Mouse (Mus musculus) hindbrain, embryonic 13.5 days (tissue): ENCODE data around the gene Tmem216. TPM values are rescaled to one million over a fixed set of nuclear protein-coding genes. Genes with fewer than 3 reads are reported as not detected.

Experiments used
- ATAC-seq: fragments of 200-750 bp; cut with Nextera tagmentation; 2 replicates; pipeline ENCODE4 v1.8.0; 2017; ENCODE audit warnings: moderate TSS enrichment; ENCODE audit not compliant: low FRiP score
- H3K27ac ChIP-seq: fragments of 300-500 bp; sonication (generic); 2 replicates; pipeline ENCODE4 v1.5.1; 2015; ENCODE audit warnings: inconsistent platforms, mild to moderate bottlenecking, moderate library complexity
- H3K27me3 ChIP-seq: fragments of 300-500 bp; sonication (generic); 2 replicates; pipeline ENCODE4 v1.6.1; 2015; ENCODE audit warnings: mild to moderate bottlenecking, inconsistent platforms
- H3K36me3 ChIP-seq: fragments of 300-500 bp; sonication (generic); 2 replicates; pipeline ENCODE4 v1.6.1; 2015; ENCODE audit warnings: mild to moderate bottlenecking, inconsistent platforms
- H3K4me1 ChIP-seq: fragments of 300-500 bp; sonication (generic); replicated peaks from 2 replicates; pipeline ENCODE4 v1.6.1; 2015; ENCODE audit warnings: inconsistent platforms
- H3K4me2 ChIP-seq: fragments of 300-500 bp; sonication (generic); 2 replicates; pipeline ENCODE4 v1.6.1; 2015; ENCODE audit warnings: inconsistent platforms, mild to moderate bottlenecking, moderate library complexity
- H3K4me3 ChIP-seq: fragments of 300-500 bp; sonication (generic); 2 replicates; pipeline ENCODE4 v1.5.1; 2015; ENCODE audit warnings: mild to moderate bottlenecking, inconsistent platforms
- H3K9ac ChIP-seq: fragments of 300-500 bp; sonication (generic); 2 replicates; pipeline ENCODE4 v1.6.1; 2015; ENCODE audit warnings: mild to moderate bottlenecking, inconsistent platforms
- H3K9me3 ChIP-seq: fragments of 300-500 bp; sonication (generic); 2 replicates; pipeline ENCODE4 v1.6.1; 2016; ENCODE audit warnings: inconsistent platforms
- WGBS: fragments of 180-500 bp; shearing (Covaris S2); methylation state at CpG from one replicate; pipeline ENCODE4 v1.1.7; 2015; 5-methylcytosine and 5-hydroxymethylcytosine counted together
- polyA plus RNA-seq: library from polyadenylated mRNA; unstranded; fragments of >200 nt; fragmentation: Nextera tagmentation; extraction: Ambion mirVana; gene quantifications from 2 replicates; pipeline ENCODE4 v1.2.1, GENCODE M21; 2015

Gene Tmem216
- polyA plus RNA-seq, 1 experiment from 2014 or later: 55.3 TPM

DNA sequence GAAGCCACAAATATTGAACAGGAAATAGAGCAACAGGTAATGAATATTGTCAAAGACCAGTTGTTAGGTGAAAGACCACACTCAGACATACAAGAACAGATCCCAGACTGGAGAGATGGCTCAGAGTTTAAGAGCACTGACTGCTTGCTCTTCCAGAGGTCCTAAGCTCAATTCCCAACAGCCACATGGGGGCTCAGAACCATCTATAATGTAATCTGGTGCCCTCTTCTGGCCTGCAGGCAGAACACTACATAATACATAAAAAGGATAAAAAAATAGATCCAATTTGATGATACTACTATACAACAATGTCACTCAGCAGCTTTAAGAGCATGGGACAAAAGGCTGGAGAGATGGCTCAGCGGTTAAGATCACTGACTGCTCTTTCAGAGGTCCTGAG lies 35.7 kb downstream of the Tmem216 start:
- no peak overlapping the region for H3K4me2 ChIP-seq
- H3K27me3 ChIP-seq: no peaks in the 10 kb centered on the region
- H3K27ac ChIP-seq: no peak overlapping the region
- H3K4me1 ChIP-seq: peaks cover 17% of the 10 kb centered on the region
- no peak overlapping the region for H3K4me3 ChIP-seq
- H3K9me3 ChIP-seq: no peaks in the 10 kb centered on the region
- peaks cover 20% of the 10 kb centered on the region for H3K36me3 ChIP-seq
- no peak for ATAC-seq
- no peak overlapping the region for H3K9ac ChIP-seq
- 57% methylated on average over 1 of the region's 1 CpGs for WGBS

DNA sequence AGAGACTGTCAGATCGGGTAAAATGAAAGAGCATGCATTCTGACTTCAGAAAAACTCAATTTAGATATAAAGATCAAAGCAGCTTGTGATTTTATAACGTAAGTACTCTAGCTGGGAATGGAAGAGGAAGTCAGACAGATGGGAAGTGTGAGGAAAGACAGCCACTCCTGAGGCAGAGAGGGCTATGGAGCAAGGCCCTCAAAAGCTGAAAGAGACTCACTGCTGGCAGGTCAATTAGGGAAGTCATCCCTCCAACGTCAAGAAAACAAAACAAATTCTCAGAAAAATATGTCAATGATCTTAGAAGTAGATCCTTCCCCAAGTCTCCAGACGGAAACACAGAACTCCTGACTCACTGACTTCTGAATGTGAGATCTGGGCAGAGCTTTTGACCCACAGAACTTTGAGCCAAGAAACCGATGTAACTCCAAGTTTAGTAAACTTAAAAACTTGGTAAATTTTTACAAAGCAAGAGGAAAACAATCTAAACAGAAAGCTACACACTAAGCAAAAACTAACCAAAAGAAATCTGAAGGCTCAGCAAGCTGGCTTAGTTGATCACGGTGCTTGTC lies 45.2 kb downstream of the Tmem216 start:
- no peak overlapping the region for H3K9ac ChIP-seq
- H3K9me3 ChIP-seq: no peaks in the 10 kb centered on the region
- peaks cover 54% of the 10 kb centered on the region for H3K36me3 ChIP-seq
- H3K27ac ChIP-seq: no peak overlapping the region
- H3K4me1 ChIP-seq: no peaks in the 10 kb centered on the region
- no peak for ATAC-seq
- no peak overlapping the region for H3K4me2 ChIP-seq
- H3K4me3 ChIP-seq: no peak overlapping the region
- 88% methylated on average over 6 of the region's 6 CpGs for WGBS
- no peaks in the 10 kb centered on the region for H3K27me3 ChIP-seq

DNA sequence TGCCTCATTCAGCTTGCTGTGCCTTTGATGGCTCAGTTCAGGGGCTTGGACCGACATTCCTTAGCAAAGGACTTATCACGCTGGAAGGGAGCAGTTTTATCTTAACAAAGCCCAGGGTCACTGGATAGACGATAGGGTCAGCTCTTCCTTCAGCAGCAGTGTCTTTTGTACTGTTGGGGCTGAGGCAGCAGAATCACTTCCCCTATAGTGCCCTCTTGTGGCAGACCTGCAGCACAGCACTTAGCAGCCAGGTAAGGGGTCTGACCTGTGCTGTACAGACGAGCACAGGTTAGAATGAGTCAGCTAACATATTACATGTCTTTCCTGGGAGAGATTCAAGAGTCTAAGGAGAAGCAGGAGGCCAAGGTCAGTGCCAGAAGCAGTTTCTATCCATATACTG lies 53.5 kb downstream of the Tmem216 start:
- Histone ChIP-seq H3K4me1 (peaks cover 6% of the 10 kb centered on the region; the same call in 1 of the 2 replicates), H3K4me3 (no peak overlapping the region), H3K27me3 (no peaks in the 10 kb centered on the region), H3K27ac (no peak overlapping the region), H3K9me3 (no peaks in the 10 kb centered on the region), H3K9ac (no peak overlapping the region), H3K4me2 (no peak overlapping the region), H3K36me3 (peaks cover 64% of the 10 kb centered on the region)
- 3% methylated on average over 4 of the region's 4 CpGs for WGBS
- ATAC-seq: peak; percentile 76; the same call in 1 of the 2 replicates

DNA sequence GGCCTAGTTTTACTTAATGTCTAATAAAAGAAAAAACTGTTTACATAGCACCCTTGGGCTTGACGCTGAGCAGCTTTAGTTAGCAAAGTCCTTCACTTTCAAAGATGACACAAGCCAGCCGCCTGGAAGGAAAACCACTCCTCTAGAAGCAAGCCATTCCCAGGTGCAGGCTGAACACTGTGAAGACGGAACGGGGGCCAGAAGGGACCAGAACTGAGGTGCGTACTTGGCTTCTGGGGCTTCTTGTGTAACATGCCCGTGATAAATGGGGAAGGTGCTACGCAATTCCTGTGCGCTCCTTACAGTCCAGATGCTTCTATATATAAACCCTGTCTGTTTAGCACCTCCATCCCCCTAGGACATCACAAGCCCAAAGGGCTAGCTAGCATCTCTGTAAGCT lies 55.5 kb downstream of the Tmem216 start:
- H3K36me3 ChIP-seq: peaks cover 50% of the 10 kb centered on the region
- no peak overlapping the region for H3K27ac ChIP-seq
- WGBS: 95% methylated on average over 8 of the region's 8 CpGs
- no peak for ATAC-seq
- no peaks in the 10 kb centered on the region for H3K9me3 ChIP-seq
- no peaks in the 10 kb centered on the region for H3K27me3 ChIP-seq
- no peak overlapping the region for H3K9ac ChIP-seq
- H3K4me2 ChIP-seq: no peak overlapping the region
- peaks cover 20% of the 10 kb centered on the region for H3K4me1 ChIP-seq
- no peak overlapping the region for H3K4me3 ChIP-seq

DNA sequence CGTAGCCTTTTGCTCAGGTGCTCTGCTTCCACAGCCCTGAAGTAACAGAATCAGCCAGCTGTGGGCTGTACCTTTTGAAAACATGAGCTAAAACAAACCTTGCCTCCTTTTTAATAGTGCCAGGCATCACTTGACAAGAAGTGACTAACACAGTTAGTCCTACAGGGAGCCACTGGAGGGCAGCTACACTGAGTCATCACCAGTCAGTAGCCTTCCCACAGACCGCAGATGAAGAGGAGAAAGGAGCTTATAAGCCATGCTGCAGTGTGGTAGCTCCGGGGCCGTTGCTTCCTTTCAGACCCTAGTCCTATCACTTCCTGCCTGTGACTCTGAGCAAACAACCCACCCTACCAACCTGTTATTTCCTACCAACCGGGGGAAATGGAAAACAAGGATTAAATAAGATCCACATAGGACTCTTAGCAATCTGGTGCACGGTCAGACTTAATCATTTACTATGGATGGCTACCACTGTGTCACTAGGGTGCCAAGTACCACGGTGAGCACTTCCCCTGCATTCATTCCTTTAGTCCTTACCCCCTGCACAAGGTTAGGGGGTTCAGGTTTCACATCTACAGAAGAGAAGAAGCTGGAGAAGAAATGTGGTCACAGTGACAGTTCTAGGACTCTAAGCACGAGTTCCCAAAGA lies 58.4 kb downstream of the Tmem216 start:
- ATAC-seq: no peak
- H3K36me3 ChIP-seq: peaks cover 33% of the 10 kb centered on the region
- WGBS: 57% methylated on average over 8 of the region's 8 CpGs
- peak overlapping the region; percentile 30; the same call in 1 of the 2 replicates for H3K27ac ChIP-seq
- no peak overlapping the region for H3K4me3 ChIP-seq
- peaks cover 20% of the 10 kb centered on the region for H3K4me1 ChIP-seq
- no peak overlapping the region for H3K4me2 ChIP-seq
- no peaks in the 10 kb centered on the region for H3K27me3 ChIP-seq
- no peak overlapping the region for H3K9ac ChIP-seq
- no peaks in the 10 kb centered on the region for H3K9me3 ChIP-seq

DNA sequence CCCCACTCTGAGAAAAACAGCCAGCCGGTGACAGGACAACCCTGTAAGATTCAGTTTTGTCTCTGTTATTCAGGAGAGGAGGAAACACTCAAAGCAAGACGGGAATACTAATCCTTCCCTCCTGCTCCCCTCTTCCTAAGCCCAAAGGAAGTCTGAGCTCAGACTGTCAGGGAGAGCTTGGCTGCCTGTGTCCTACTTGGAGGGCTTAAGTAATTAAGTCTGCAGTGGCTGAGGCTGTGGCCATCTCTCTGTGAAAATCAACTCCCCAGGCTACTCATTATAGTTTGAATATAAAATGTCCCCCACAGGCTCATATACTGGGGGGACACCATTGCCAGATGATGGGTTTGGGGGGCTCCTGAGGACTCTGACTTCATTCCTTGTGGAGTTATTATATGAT lies 59.1 kb downstream of the Tmem216 start:
- H3K36me3 ChIP-seq: peaks cover 31% of the 10 kb centered on the region
- H3K4me2 ChIP-seq: no peak overlapping the region
- 71% methylated on average over 2 of the region's 2 CpGs for WGBS
- H3K4me1 ChIP-seq: peaks cover 20% of the 10 kb centered on the region
- H3K9me3 ChIP-seq: no peaks in the 10 kb centered on the region
- H3K27me3 ChIP-seq: no peaks in the 10 kb centered on the region
- H3K27ac ChIP-seq: peak overlapping the region; percentile 70
- 0 out of 2 replicates have a peak overlapping the region, but pooled peaks have one; percentile 24 for H3K9ac ChIP-seq
- no peak overlapping the region for H3K4me3 ChIP-seq
- ATAC-seq: no peak

DNA sequence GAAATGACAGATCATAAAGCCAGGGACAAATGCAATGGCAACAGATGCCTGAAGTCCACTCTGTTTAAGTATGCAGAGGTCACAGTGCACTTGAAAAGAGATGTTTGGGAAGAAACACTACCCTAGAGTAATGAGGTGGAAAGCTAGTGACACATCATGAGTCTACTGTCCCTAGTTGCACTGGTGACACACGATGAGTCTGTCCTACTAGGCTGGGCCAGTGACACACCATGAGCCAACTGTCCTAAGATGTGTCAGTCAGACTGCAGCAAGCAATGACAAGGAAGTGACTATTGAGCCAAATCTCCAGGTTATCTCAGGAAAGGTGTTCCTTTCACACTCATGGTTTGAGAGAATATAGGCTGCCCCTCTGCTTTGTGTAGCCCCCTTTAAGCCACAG lies 60.4 kb downstream of the Tmem216 start:
- H3K36me3 ChIP-seq: peaks cover 18% of the 10 kb centered on the region
- H3K9me3 ChIP-seq: no peaks in the 10 kb centered on the region
- no peak for ATAC-seq
- H3K27ac ChIP-seq: peak overlapping the region; percentile 35; the same call in 1 of the 2 replicates
- no peak overlapping the region for H3K9ac ChIP-seq
- no peaks in the 10 kb centered on the region for H3K27me3 ChIP-seq
- H3K4me1 ChIP-seq: peaks cover 20% of the 10 kb centered on the region
- 87% methylated on average over 1 of the region's 1 CpGs for WGBS
- no peak overlapping the region for H3K4me2 ChIP-seq
- no peak overlapping the region for H3K4me3 ChIP-seq

DNA sequence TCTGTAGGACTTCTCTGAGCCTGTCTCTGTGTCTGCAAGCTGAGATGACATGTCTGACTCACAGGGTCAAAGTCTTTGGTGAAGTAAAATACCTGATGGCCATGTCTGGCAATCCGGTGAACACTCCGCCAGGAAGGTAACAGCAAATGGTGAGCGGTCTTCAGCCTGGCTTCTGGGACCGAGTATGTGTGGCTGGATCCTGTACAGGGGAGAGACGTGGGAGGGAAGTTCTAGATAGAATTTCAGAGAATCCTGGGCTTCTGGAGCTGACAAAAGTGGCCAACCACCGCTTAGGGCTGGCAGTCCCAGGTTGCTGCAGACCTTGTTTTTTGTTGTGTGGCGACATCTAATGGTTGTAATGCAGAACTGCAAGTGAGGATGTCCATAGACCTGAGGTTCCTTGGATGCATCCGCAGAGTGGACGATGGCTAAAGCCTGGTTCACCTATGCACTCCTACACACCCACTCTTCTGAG lies 69.7 kb downstream of the Tmem216 start:
- no peaks in the 10 kb centered on the region for H3K36me3 ChIP-seq
- no peaks in the 10 kb centered on the region for H3K9me3 ChIP-seq
- no peak overlapping the region for H3K9ac ChIP-seq
- H3K27me3 ChIP-seq: peaks cover 14% of the 10 kb centered on the region; the same call in 1 of the 2 replicates
- 24% methylated on average over 9 of the region's 9 CpGs for WGBS
- H3K4me2 ChIP-seq: no peak overlapping the region
- peaks cover 10% of the 10 kb centered on the region for H3K4me1 ChIP-seq
- H3K27ac ChIP-seq: no peak overlapping the region
- no peak overlapping the region for H3K4me3 ChIP-seq
- peak; percentile 85 for ATAC-seq

Other genes starting within 250 kb of the Tmem216 start
- 7.9 and 8.4 TPM in 2 replicates for gene Syt7, start 167.1 kb downstream of the Tmem216 start, polyA plus RNA-seq
- gene Lrrc10b, start 98.8 kb downstream of the Tmem216 start, polyA plus RNA-seq: 0.53 and 1.1 TPM in 2 replicates
- gene Ppp1r32, start 73.3 kb downstream of the Tmem216 start, polyA plus RNA-seq: 1.1 and 3.0 TPM in 2 replicates
- 49.0 and 52.8 TPM in 2 replicates for gene Cpsf7, start 31.0 kb downstream of the Tmem216 start, polyA plus RNA-seq
- gene Sdhaf2, start 30.1 kb downstream of the Tmem216 start, polyA plus RNA-seq: 67.6 and 69.1 TPM in 2 replicates
- 16.2 and 17.2 TPM in 2 replicates for gene Cyb561a3, start 20.9 kb upstream of the Tmem216 start, polyA plus RNA-seq
- gene Tmem138, start 21.1 kb upstream of the Tmem216 start, polyA plus RNA-seq: 42.3 and 43.2 TPM in 2 replicates
- 242 and 263 TPM in 2 replicates for gene Ddb1, start 49.1 kb upstream of the Tmem216 start, polyA plus RNA-seq
- gene Tkfc, start 49.4 kb upstream of the Tmem216 start, polyA plus RNA-seq: 24.8 and 25.4 TPM in 2 replicates
- 0.53 and 0.82 TPM in 2 replicates for gene Vwce, start 78.0 kb upstream of the Tmem216 start, polyA plus RNA-seq
- not detected in 2 replicates for gene Pga5, start 121.8 kb upstream of the Tmem216 start, polyA plus RNA-seq
- gene Vps37c, start 132.5 kb upstream of the Tmem216 start, polyA plus RNA-seq: 33.8 and 34.7 TPM in 2 replicates
- gene Cd5, start 182.8 kb upstream of the Tmem216 start, polyA plus RNA-seq: 0.21 and 0.35 TPM in 2 replicates